Mouse (Mus musculus): ENCODE data around the gene Stk17b. TPM values are rescaled to one million over a fixed set of nuclear protein-coding genes. Genes with fewer than 3 reads are reported as not detected.
"Not testable (repeated sequence)": the region's sequence is repeated elsewhere in the genome, so short reads cannot be mapped to it uniquely, and the experiment has no call there.

Stk17b gene
- total RNA-seq, 1 experiment, result 10.7 TPM

DNA sequence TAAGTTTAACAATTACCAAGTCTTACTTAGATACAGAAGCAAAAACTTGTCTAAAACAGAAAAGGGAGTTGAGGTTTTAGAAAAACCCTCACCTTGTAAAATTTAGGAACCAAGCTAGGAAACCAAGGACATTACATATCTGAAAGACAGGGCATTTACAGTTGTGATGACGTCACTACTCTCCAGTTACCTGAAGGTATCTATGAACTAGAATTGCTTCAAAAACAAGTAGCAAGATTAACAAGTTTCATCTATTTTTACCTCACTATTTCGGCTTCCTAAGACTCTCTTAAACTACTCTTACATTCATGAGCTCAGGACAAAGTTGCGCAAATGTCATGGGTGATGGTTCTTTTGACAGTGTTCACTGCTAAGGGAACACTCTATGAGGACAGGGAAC is 12.1 kb downstream of the Stk17b start:
- no peaks in the 10 kb centered on the region for H3K4me1 ChIP-seq (ENCODE audit: control insufficient read depth in 2 of 2, insufficient read depth in 2 of 2, low read length in 2 of 2, poor library complexity in 1 of 2)
- H3K27ac ChIP-seq (ENCODE audit: insufficient read depth, low read depth, low read length, poor library complexity, severe bottlenecking), result no peak overlapping the region
- DNase-seq (ENCODE audit: low read depth, low spot score), result no peak
- H3K9me3 ChIP-seq (ENCODE audit: control insufficient read depth, insufficient read depth, low read depth, low read length), result no peaks in the 10 kb centered on the region
- no peak overlapping the region for H3K4me3 ChIP-seq (ENCODE audit: insufficient read depth in 1 of 2, low read depth in 1 of 2, low read length in 2 of 2, poor library complexity in 1 of 2, severe bottlenecking in 1 of 2)
- in situ Hi-C loops (cut with MboI; ENCODE audit: low sequenced_read_pairs in 2 of 2, unreplicated experiment in 2 of 2), result no loop called here
- no peak for TF ChIP-seq ZC3H11A (IDR thresholded peaks at IDR 0.05; ENCODE audit: borderline replicate concordance, low read depth, low read length)
- no peak for TF ChIP-seq CHD2 (IDR thresholded peaks at IDR 0.05; ENCODE audit: low read depth, low read length)
- TF ChIP-seq HCFC1 (IDR thresholded peaks at IDR 0.05; ENCODE audit: borderline replicate concordance, insufficient read depth, low read length), result no peak
- no peak for TF ChIP-seq MAFK (IDR thresholded peaks at IDR 0.05; ENCODE audit: insufficient read depth, low read depth, low read length)
- TF ChIP-seq ZNF384 (IDR thresholded peaks at IDR 0.05; ENCODE audit: low read depth, low read length), result no peak
- no peak overlapping the region for H3K9ac ChIP-seq (ENCODE audit: insufficient read depth, low read depth, low read length, poor library complexity, severe bottlenecking)
- H3K36me3 ChIP-seq (ENCODE audit: control insufficient read depth, insufficient read depth, low read length, poor library complexity, severe bottlenecking), result peaks cover 2% of the 10 kb centered on the region; the same call in 1 of the 2 replicates

- H3K9ac ChIP-seq (ENCODE audit: insufficient read depth, low read depth, low read length, poor library complexity, severe bottlenecking), result no peak overlapping the region
- H3K27ac ChIP-seq (ENCODE audit: insufficient read depth, low read depth, low read length, poor library complexity, severe bottlenecking), result no peak overlapping the region
- DNase-seq (ENCODE audit: low read depth, low spot score), result no peak
- H3K4me3 ChIP-seq (ENCODE audit: insufficient read depth in 1 of 2, low read depth in 1 of 2, low read length in 2 of 2, poor library complexity in 1 of 2, severe bottlenecking in 1 of 2), result no peak overlapping the region
- in situ Hi-C loops (cut with MboI; ENCODE audit: low sequenced_read_pairs in 2 of 2, unreplicated experiment in 2 of 2), result no loop called here
- H3K9me3 ChIP-seq (ENCODE audit: control insufficient read depth, insufficient read depth, low read depth, low read length), result no peaks in the 10 kb centered on the region
- no peaks in the 10 kb centered on the region for H3K4me1 ChIP-seq (ENCODE audit: control insufficient read depth in 2 of 2, insufficient read depth in 2 of 2, low read length in 2 of 2, poor library complexity in 1 of 2)
- TF ChIP-seq HCFC1 (IDR thresholded peaks at IDR 0.05; ENCODE audit: borderline replicate concordance, insufficient read depth, low read length) (no peak), MAFK (IDR thresholded peaks at IDR 0.05; ENCODE audit: insufficient read depth, low read depth, low read length) (no peak), ZNF384 (IDR thresholded peaks at IDR 0.05; ENCODE audit: low read depth, low read length) (no peak), CHD2 (IDR thresholded peaks at IDR 0.05; ENCODE audit: low read depth, low read length) (no peak)
- H3K36me3 ChIP-seq (ENCODE audit: control insufficient read depth, insufficient read depth, low read length, poor library complexity, severe bottlenecking), result peaks cover 2% of the 10 kb centered on the region; the same call in 1 of the 2 replicates
Measured at GRCm38 (mm10) chr1:53771476-53771875, 13.5 kb downstream of the Stk17b start.

DNA sequence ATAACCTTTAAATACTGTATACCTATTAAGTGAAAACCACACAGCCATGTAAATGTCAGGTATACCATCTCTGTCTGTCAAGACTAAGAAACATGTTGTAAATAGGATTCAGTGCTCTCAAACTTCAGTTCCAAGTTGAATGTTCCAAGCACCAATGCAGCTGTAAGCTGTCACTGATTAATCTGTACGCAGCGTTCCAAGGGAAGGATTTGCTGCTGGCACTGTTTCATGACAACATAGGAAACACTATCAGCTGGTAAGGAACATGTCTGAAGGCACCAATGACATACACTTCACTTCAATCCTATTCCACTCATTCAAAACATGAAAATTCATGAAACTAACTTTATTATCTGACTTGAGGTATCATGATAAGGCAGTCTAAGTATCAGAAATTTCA is 18.9 kb downstream of the Stk17b start:
- TF ChIP-seq MAFK (IDR thresholded peaks at IDR 0.05; ENCODE audit: insufficient read depth, low read depth, low read length), result no peak
- TF ChIP-seq ZNF384 (IDR thresholded peaks at IDR 0.05; ENCODE audit: low read depth, low read length), result no peak
- no peak for TF ChIP-seq HCFC1 (IDR thresholded peaks at IDR 0.05; ENCODE audit: borderline replicate concordance, insufficient read depth, low read length)
- TF ChIP-seq CHD2 (IDR thresholded peaks at IDR 0.05; ENCODE audit: low read depth, low read length), result no peak
- no peak for TF ChIP-seq ZC3H11A (IDR thresholded peaks at IDR 0.05; ENCODE audit: borderline replicate concordance, low read depth, low read length)
- Histone ChIP-seq H3K4me1 (ENCODE audit: control insufficient read depth in 2 of 2, insufficient read depth in 2 of 2, low read length in 2 of 2, poor library complexity in 1 of 2) (no peaks in the 10 kb centered on the region), H3K27ac (ENCODE audit: insufficient read depth, low read depth, low read length, poor library complexity, severe bottlenecking) (no peak overlapping the region), H3K9ac (ENCODE audit: insufficient read depth, low read depth, low read length, poor library complexity, severe bottlenecking) (no peak overlapping the region), H3K36me3 (ENCODE audit: control insufficient read depth, insufficient read depth, low read length, poor library complexity, severe bottlenecking) (peaks cover 7% of the 10 kb centered on the region; the same call in 1 of the 2 replicates), H3K9me3 (ENCODE audit: control insufficient read depth, insufficient read depth, low read depth, low read length) (no peaks in the 10 kb centered on the region), H3K4me3 (ENCODE audit: insufficient read depth in 1 of 2, low read depth in 1 of 2, low read length in 2 of 2, poor library complexity in 1 of 2, severe bottlenecking in 1 of 2) (no peak overlapping the region)
- no peak for DNase-seq (ENCODE audit: low read depth, low spot score)
- in situ Hi-C loops (cut with MboI; ENCODE audit: low sequenced_read_pairs in 2 of 2, unreplicated experiment in 2 of 2), result no loop called here

DNA sequence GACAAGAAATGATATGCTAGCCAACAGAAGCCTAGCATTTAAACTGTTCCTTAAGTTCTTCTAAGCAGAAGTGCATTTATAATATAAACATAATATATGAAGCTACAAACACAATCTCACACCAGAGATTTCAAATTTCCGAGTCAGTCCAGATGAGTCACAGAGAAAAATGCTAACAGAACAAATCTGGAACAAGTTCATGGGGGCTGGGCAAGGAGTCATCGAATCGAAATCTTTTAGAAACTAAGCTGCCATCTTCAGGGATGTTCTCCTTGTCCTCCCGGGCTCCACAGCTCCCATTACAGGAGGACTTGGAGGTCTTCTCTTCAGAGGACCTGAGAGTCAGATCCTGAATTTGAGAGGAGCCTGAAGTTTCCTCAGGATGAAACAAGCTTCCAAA is 27.7 kb downstream of the Stk17b start:
- in situ Hi-C loops (cut with MboI; ENCODE audit: low sequenced_read_pairs in 2 of 2, unreplicated experiment in 2 of 2), result no loop called here
- DNase-seq (ENCODE audit: low read depth, low spot score), result no peak
- H3K27ac ChIP-seq (ENCODE audit: insufficient read depth, low read depth, low read length, poor library complexity, severe bottlenecking), result no peak overlapping the region

DNA sequence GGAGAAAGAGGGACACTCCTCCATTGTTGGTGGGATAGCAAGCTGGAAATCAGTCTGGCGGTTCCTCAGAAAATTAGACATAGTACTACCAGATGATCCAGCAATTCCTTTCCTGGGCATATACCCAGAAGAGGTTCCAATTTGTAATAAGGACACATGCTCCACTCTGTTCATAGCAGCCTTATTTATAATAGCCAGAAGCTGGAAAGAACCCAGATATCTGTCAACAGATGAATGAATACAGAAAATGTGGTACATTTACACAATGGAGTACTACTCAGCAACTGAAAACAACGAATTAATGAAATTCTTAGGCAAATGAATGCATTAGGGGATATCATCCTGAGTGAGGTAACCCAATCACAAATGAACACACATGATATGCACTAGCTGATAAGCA is 31.5 kb downstream of the Stk17b start:
- DNase-seq (ENCODE audit: low read depth, low spot score); in situ Hi-C loops (cut with MboI; ENCODE audit: low sequenced_read_pairs in 2 of 2, unreplicated experiment in 2 of 2); H3K9ac ChIP-seq (ENCODE audit: insufficient read depth, low read depth, low read length, poor library complexity, severe bottlenecking); H3K9me3 ChIP-seq (ENCODE audit: control insufficient read depth, insufficient read depth, low read depth, low read length); H3K4me1 ChIP-seq (ENCODE audit: control insufficient read depth in 2 of 2, insufficient read depth in 2 of 2, low read length in 2 of 2, poor library complexity in 1 of 2); H3K36me3 ChIP-seq (ENCODE audit: control insufficient read depth, insufficient read depth, low read length, poor library complexity, severe bottlenecking); H3K4me3 ChIP-seq (ENCODE audit: insufficient read depth in 1 of 2, low read depth in 1 of 2, low read length in 2 of 2, poor library complexity in 1 of 2, severe bottlenecking in 1 of 2); H3K27ac ChIP-seq (ENCODE audit: insufficient read depth, low read depth, low read length, poor library complexity, severe bottlenecking): not testable (repeated sequence)

More for the DNA sequence above, 27.7 kb downstream of the Stk17b start:
- Histone ChIP-seq H3K36me3 (ENCODE audit: control insufficient read depth, insufficient read depth, low read length, poor library complexity, severe bottlenecking) (peaks cover 6% of the 10 kb centered on the region; the same call in 1 of the 2 replicates), H3K9me3 (ENCODE audit: control insufficient read depth, insufficient read depth, low read depth, low read length) (no peaks in the 10 kb centered on the region), H3K9ac (ENCODE audit: insufficient read depth, low read depth, low read length, poor library complexity, severe bottlenecking) (no peak overlapping the region), H3K4me3 (ENCODE audit: insufficient read depth in 1 of 2, low read depth in 1 of 2, low read length in 2 of 2, poor library complexity in 1 of 2, severe bottlenecking in 1 of 2) (no peak overlapping the region), H3K4me1 (ENCODE audit: control insufficient read depth in 2 of 2, insufficient read depth in 2 of 2, low read length in 2 of 2, poor library complexity in 1 of 2) (peaks cover 0 to 2% of the 10 kb centered on the region in 2 experiments; a peak in 1 of 4 replicates)
- no peak for TF ChIP-seq ZNF384 (IDR thresholded peaks at IDR 0.05; ENCODE audit: low read depth, low read length)
- TF ChIP-seq ZC3H11A (IDR thresholded peaks at IDR 0.05; ENCODE audit: borderline replicate concordance, low read depth, low read length), result no peak
- TF ChIP-seq CHD2 (IDR thresholded peaks at IDR 0.05; ENCODE audit: low read depth, low read length), result no peak
- TF ChIP-seq MAFK (IDR thresholded peaks at IDR 0.05; ENCODE audit: insufficient read depth, low read depth, low read length), result no peak
- no peak for TF ChIP-seq HCFC1 (IDR thresholded peaks at IDR 0.05; ENCODE audit: borderline replicate concordance, insufficient read depth, low read length)
